Mouse (Mus musculus) duodenum, adult 2 months (tissue): ENCODE measurements around the gene E2f8. TPM values are rescaled to one million over a fixed set of nuclear protein-coding genes. Genes with fewer than 3 reads are reported as not detected.

ENCODE experiments used
- polyA plus RNA-seq: library from polyadenylated mRNA; depleted of rRNA; stranded (reverse); fragments of >200 nt; gene quantifications from 2 replicates; pipeline ENCODE4 v1.2.3, GENCODE M21; 2012; ENCODE audit warnings: low replicate concordance; rRNA removed

The E2f8 gene
- polyA plus RNA-seq: 2.5 and 6.0 TPM in 2 replicates

DNA sequence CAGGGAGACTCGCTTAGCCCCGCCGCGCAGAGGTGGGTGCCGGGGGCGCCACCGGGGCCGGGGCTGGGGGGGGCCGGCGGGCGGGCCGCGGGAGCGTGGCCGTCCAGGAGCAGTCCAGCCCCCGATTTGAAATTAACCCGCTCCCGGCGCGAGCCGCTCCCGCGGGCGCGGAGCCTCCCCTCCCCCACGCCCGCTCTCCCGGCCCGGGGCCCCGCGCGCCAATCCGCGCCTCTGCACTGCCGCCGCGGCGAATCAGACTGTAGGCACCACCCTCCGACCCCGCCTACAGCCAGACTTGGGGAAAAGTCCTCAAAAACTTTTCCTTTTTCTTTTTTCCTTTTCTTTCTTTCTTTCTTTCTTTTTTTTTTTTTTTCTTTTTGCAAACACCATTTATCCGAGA lies at the start of gene E2f8:
E2f8 (minus strand) TSS at position 111 of the 400 bp plus-strand sequence.

GRCm38 (mm10) chr7:48908521-48909341 lies 27.3 kb upstream of the E2f8 start, which contains the start of gene Nav2:
TSS of gene Nav2 (plus strand) at chr7:48908716.

GRCm38 (mm10) chr7:48847820-48848650 lies 33.4 kb downstream of the E2f8 start, which contains the start of gene Csrp3:
TSS of gene Csrp3 (minus strand) at chr7:48848033.

Other genes with a start within 250 kb of the E2f8 start
- gene Mrgprb3, start 237.8 kb downstream of the E2f8 start, polyA plus RNA-seq: not detected in 2 replicates
- 2.3 and 5.3 TPM in 2 replicates for gene Zdhhc13, start 92.6 kb downstream of the E2f8 start, polyA plus RNA-seq
- gene Csrp3, start 33.6 kb downstream of the E2f8 start, polyA plus RNA-seq: not detected in 2 replicates
- 4.3 and 5.8 TPM in 2 replicates for gene Nav2, start 27.1 kb upstream of the E2f8 start, polyA plus RNA-seq